Mouse (Mus musculus) hindbrain, embryonic 15.5 days (tissue): ENCODE results near the gene Csf3. TPM values are rescaled to one million over a fixed set of nuclear protein-coding genes. Genes with fewer than 3 reads are reported as not detected.

Experiments
- polyA plus RNA-seq: library from polyadenylated mRNA; unstranded; fragments of >200 nt; fragmentation: Nextera tagmentation; extraction: Ambion mirVana; gene quantifications from 2 replicates; pipeline ENCODE4 v1.2.1, GENCODE M21; 2015

Csf3 gene
- polyA plus RNA-seq, 1 experiment from 2014 or later = not detected

Other genes starting within 250 kb of the Csf3 start
- gene Ikzf3, start 155.2 kb upstream of the Csf3 start, polyA plus RNA-seq = 0.29 TPM in 1 of 2 replicates, not detected in the other
- 0.13 and 0.25 TPM in 2 replicates for gene Zpbp2, start 150.2 kb upstream of the Csf3 start, polyA plus RNA-seq
- 103 and 108 TPM in 2 replicates for gene Ormdl3, start 113.9 kb upstream of the Csf3 start, polyA plus RNA-seq
- not detected in 2 replicates for gene Lrrc3c, start 103.0 kb upstream of the Csf3 start, polyA plus RNA-seq
- gene Gm12355, start 75.6 kb upstream of the Csf3 start, polyA plus RNA-seq = 0.48 and 0.54 TPM in 2 replicates
- not detected in 2 replicates for gene Gsdma3, start 74.9 kb upstream of the Csf3 start, polyA plus RNA-seq
- gene Gsdma2, start 54.5 kb upstream of the Csf3 start, polyA plus RNA-seq = not detected in 2 replicates
- 0.09 TPM in 1 of 2 replicates, not detected in the other for gene Gsdma, start 36.9 kb upstream of the Csf3 start, polyA plus RNA-seq
- gene Psmd3, start 18.7 kb upstream of the Csf3 start, polyA plus RNA-seq = 193 and 204 TPM in 2 replicates
- gene Med24, start 28.2 kb downstream of the Csf3 start, polyA plus RNA-seq = 67.0 and 70.3 TPM in 2 replicates
- 136 and 138 TPM in 2 replicates for gene Thra, start 39.4 kb downstream of the Csf3 start, polyA plus RNA-seq
- 3.9 and 4.3 TPM in 2 replicates for gene Nr1d1, start 74.1 kb downstream of the Csf3 start, polyA plus RNA-seq
- gene Msl1, start 94.3 kb downstream of the Csf3 start, polyA plus RNA-seq = 31.7 and 33.1 TPM in 2 replicates
- gene Casc3, start 103.6 kb downstream of the Csf3 start, polyA plus RNA-seq = 49.4 and 54.2 TPM in 2 replicates
- 10.5 and 13.1 TPM in 2 replicates for gene Rapgefl1, start 135.5 kb downstream of the Csf3 start, polyA plus RNA-seq
- 4.4 and 4.5 TPM in 2 replicates for gene Wipf2, start 162.4 kb downstream of the Csf3 start, polyA plus RNA-seq
- 5.5 and 6.0 TPM in 2 replicates for gene Cdc6, start 206.5 kb downstream of the Csf3 start, polyA plus RNA-seq
- 11.4 and 16.8 TPM in 2 replicates for gene Rara, start 226.6 kb downstream of the Csf3 start, polyA plus RNA-seq